Mouse (Mus musculus): ENCODE data around the gene Slc9a9. TPM values are rescaled to one million over a fixed set of nuclear protein-coding genes. Genes with fewer than 3 reads are reported as not detected.

The Slc9a9 gene
- polyA plus RNA-seq, 1 experiment from 2014 or later, result 6.6 TPM

DNA sequence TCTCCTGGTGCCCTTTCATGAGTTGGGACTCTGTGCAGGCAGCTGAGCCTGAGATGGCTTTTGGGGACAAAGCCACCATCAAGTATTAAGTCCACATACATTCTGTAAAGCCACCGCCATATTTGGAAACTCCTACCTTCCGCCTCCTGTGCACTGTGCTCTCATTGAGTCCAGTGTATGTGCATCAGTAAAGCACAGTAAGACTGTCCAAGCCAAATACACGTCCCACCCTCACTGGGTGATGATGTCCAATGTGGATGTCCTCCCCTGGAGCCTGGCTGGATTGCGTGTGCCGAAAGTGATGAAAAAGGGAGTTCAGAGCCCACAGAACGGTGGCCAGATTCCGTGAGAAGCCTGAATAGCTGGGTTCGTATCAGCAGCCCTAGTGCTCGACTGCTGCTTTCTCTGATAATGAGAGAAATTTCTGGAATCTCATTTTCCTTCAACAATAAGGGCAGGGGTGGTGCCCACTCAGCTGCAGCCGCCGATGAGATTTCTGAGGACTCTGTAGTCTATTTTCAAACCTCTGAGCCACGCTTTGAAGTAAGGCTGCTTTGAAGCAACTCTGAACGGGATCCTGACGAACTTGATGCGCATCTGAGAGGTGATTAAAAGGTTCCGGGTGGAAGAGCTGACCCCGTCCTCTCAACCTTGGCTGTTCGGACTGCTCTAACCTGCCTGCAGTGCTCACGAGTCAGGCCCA, 81.4 kb downstream of the Slc9a9 start:
- H3K9ac ChIP-seq (ENCODE audit: low read depth, low read length), result no peak overlapping the region
- H3K4me1 ChIP-seq (ENCODE audit: control insufficient read depth, insufficient read depth, low read length), result peaks cover 4% of the 10 kb centered on the region; the same call in 1 of the 2 replicates
- peak overlapping the region; percentile 15 for H3K27ac ChIP-seq (ENCODE audit: low read length)
- H3K4me2 ChIP-seq (ENCODE audit: low read length), result no peak overlapping the region
- no peaks in the 10 kb centered on the region for H3K36me3 ChIP-seq (ENCODE audit: control insufficient read depth, insufficient read depth, low read length)
- WGBS, result 44% methylated on average over 19 of the region's 19 CpGs
- ATAC-seq, result peak; percentile 66
- no peaks in the 10 kb centered on the region for H3K9me3 ChIP-seq (replicated peaks; ENCODE audit: control insufficient read depth, low read length, poor library complexity, severe bottlenecking)
- H3K27me3 ChIP-seq (ENCODE audit: control insufficient read depth, insufficient read depth, low read depth, low read length), result no peaks in the 10 kb centered on the region
- no peak overlapping the region for H3K4me3 ChIP-seq (ENCODE audit: low read depth, low read length)

DNA sequence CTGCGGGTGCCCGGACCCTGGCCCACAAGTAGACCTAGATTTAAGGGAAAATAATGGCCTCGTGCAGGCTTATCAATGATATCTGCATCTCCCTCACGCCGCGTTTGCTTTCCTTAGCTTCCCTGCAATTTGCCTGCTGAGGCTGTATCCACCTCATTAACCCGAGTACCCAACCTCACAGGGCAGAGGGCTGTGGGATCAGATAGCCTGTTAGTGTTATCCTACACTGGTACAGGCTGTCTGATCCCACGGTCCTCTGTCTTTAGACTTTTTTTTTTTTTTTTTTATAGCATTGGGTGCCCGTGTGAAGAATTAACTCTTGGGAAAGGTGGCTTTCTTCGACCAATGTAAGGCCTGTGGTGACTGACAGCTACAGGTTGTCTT, 81.9 kb downstream of the Slc9a9 start:
- H3K4me3 ChIP-seq (ENCODE audit: low read depth, low read length), result no peak overlapping the region
- H3K27me3 ChIP-seq (ENCODE audit: control insufficient read depth, insufficient read depth, low read depth, low read length), result no peaks in the 10 kb centered on the region
- peak; percentile 43; the same call in 1 of the 2 replicates for ATAC-seq
- no peaks in the 10 kb centered on the region for H3K9me3 ChIP-seq (replicated peaks; ENCODE audit: control insufficient read depth, low read length, poor library complexity, severe bottlenecking)
- peak overlapping the region; percentile 15; the same call in 1 of the 2 replicates for H3K27ac ChIP-seq (ENCODE audit: low read length)
- no peak overlapping the region for H3K4me2 ChIP-seq (ENCODE audit: low read length)
- WGBS, result 54% methylated on average over 10 of the region's 10 CpGs
- peaks cover 4% of the 10 kb centered on the region; the same call in 1 of the 2 replicates for H3K4me1 ChIP-seq (ENCODE audit: control insufficient read depth, insufficient read depth, low read length)
- no peaks in the 10 kb centered on the region for H3K36me3 ChIP-seq (ENCODE audit: control insufficient read depth, insufficient read depth, low read length)
- no peak overlapping the region for H3K9ac ChIP-seq (ENCODE audit: low read depth, low read length)

DNA sequence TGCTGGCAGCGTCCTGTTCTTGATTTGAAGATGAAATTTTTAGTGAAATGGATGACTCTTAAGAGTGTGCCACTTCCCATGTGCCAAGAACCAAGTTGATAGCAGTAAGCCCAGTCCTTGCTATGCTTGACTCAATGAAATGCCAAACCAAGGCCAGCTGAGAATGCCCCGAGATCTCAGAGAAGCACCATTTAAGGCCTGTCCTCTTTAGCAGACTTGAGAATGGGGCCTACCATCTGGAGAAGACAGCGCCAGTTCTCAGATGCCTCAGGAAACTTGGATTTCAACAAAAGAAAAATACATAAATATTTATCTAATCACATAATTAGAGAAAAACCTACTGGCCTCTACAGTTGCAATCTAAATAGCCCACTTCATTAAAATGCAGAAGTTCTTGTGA, 82.4 kb downstream of the Slc9a9 start:
- Histone ChIP-seq H3K9ac (ENCODE audit: low read depth, low read length) (no peak overlapping the region), H3K36me3 (ENCODE audit: control insufficient read depth, insufficient read depth, low read length) (no peaks in the 10 kb centered on the region), H3K27ac (ENCODE audit: low read length) (no peak overlapping the region), H3K27me3 (ENCODE audit: control insufficient read depth, insufficient read depth, low read depth, low read length) (no peaks in the 10 kb centered on the region), H3K9me3 (replicated peaks; ENCODE audit: control insufficient read depth, low read length, poor library complexity, severe bottlenecking) (no peaks in the 10 kb centered on the region), H3K4me2 (ENCODE audit: low read length) (no peak overlapping the region), H3K4me1 (ENCODE audit: control insufficient read depth, insufficient read depth, low read length) (peaks cover 4% of the 10 kb centered on the region; the same call in 1 of the 2 replicates), H3K4me3 (ENCODE audit: low read depth, low read length) (no peak overlapping the region)
- 93% methylated on average over 3 of the region's 3 CpGs for WGBS
- no peak for ATAC-seq

DNA sequence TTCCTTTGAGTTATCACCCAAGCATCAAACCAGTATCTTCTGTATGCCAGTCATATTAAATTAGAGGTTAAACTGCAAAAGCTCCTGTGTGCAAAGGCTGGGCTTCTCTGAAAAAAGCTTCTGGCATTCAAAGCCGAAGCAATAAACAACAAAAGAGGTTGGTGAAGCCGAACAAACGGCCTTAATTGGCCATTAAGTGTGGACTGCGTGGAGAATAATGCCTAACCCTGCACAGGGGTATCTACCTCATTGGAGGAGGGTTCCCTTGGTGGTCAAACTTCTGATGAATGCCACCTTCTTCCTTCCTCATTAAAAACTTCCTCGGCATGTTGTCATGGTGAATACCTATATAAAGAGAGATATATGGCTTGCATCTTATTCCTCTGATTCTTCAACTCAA, 90.2 kb downstream of the Slc9a9 start:
- no peaks in the 10 kb centered on the region for H3K27me3 ChIP-seq (ENCODE audit: control insufficient read depth, insufficient read depth, low read depth, low read length)
- H3K9ac ChIP-seq (ENCODE audit: low read depth, low read length), result no peak overlapping the region
- no peaks in the 10 kb centered on the region for H3K9me3 ChIP-seq (replicated peaks; ENCODE audit: control insufficient read depth, low read length, poor library complexity, severe bottlenecking)
- no peak overlapping the region for H3K27ac ChIP-seq (ENCODE audit: low read length)
- ATAC-seq, result no peak
- 8% methylated on average over 5 of the region's 5 CpGs for WGBS
- no peaks in the 10 kb centered on the region for H3K4me1 ChIP-seq (ENCODE audit: control insufficient read depth, insufficient read depth, low read length)
- no peak overlapping the region for H3K4me2 ChIP-seq (ENCODE audit: low read length)
- H3K4me3 ChIP-seq (ENCODE audit: low read depth, low read length), result no peak overlapping the region
- no peaks in the 10 kb centered on the region for H3K36me3 ChIP-seq (ENCODE audit: control insufficient read depth, insufficient read depth, low read length)

DNA sequence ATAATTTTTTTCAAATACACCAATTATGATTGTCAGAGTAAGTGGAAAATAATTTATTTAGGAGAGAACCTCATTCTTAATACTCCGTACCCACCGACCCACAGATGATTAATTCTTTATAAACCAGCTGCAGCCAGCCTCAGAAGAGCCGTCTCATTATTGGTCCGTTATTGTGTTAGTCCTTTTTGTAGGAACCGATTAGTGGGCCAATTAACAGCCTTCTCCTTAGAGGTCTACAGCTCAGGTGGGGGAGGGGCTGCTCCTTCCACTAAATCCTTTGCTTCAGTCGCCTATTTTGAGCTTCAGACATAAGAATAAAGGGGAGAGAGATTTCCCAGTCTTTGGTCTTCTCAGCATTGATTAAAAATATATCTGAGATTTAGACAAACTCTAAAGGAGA, 98.4 kb downstream of the Slc9a9 start:
- Histone ChIP-seq H3K9me3 (replicated peaks; ENCODE audit: control insufficient read depth, low read length, poor library complexity, severe bottlenecking) (no peaks in the 10 kb centered on the region), H3K4me1 (ENCODE audit: control insufficient read depth, insufficient read depth, low read length) (no peaks in the 10 kb centered on the region), H3K4me2 (ENCODE audit: low read length) (no peak overlapping the region), H3K27me3 (ENCODE audit: control insufficient read depth, insufficient read depth, low read depth, low read length) (no peaks in the 10 kb centered on the region), H3K36me3 (ENCODE audit: control insufficient read depth, insufficient read depth, low read length) (no peaks in the 10 kb centered on the region), H3K4me3 (ENCODE audit: low read depth, low read length) (no peak overlapping the region), H3K27ac (ENCODE audit: low read length) (no peak overlapping the region), H3K9ac (ENCODE audit: low read depth, low read length) (no peak overlapping the region)
- ATAC-seq, result 0 out of 2 replicates have a peak, but pooled peaks have one; percentile 48
- 24% methylated on average over 6 of the region's 6 CpGs for WGBS

DNA sequence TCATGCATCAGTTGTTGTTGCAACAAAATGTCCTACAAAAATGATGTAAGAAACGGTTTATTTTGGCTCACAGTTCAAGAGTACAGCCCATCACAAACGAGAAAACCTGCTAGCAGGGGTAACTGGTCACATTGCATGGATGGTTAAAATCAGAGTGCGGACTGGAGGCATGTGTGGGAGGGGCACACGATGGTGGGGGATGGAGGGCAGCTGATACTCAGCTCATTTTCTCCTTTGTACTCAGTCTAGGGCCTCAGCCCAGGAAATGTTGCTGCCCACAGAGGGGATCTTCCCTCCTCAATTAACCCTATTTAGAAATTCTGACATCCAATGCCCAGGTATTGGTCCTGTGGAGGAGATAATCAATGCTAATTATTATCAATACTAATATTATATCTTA, 98.8 kb downstream of the Slc9a9 start:
- no peak for ATAC-seq
- H3K9ac ChIP-seq (ENCODE audit: low read depth, low read length), result no peak overlapping the region
- H3K4me2 ChIP-seq (ENCODE audit: low read length), result no peak overlapping the region
- no peak overlapping the region for H3K27ac ChIP-seq (ENCODE audit: low read length)
- H3K9me3 ChIP-seq (replicated peaks; ENCODE audit: control insufficient read depth, low read length, poor library complexity, severe bottlenecking), result no peaks in the 10 kb centered on the region
- no peaks in the 10 kb centered on the region for H3K27me3 ChIP-seq (ENCODE audit: control insufficient read depth, insufficient read depth, low read depth, low read length)
- H3K4me1 ChIP-seq (ENCODE audit: control insufficient read depth, insufficient read depth, low read length), result no peaks in the 10 kb centered on the region
- no peaks in the 10 kb centered on the region for H3K36me3 ChIP-seq (ENCODE audit: control insufficient read depth, insufficient read depth, low read length)
- no peak overlapping the region for H3K4me3 ChIP-seq (ENCODE audit: low read depth, low read length)
- WGBS, result 66% methylated on average over 4 of the region's 4 CpGs

DNA sequence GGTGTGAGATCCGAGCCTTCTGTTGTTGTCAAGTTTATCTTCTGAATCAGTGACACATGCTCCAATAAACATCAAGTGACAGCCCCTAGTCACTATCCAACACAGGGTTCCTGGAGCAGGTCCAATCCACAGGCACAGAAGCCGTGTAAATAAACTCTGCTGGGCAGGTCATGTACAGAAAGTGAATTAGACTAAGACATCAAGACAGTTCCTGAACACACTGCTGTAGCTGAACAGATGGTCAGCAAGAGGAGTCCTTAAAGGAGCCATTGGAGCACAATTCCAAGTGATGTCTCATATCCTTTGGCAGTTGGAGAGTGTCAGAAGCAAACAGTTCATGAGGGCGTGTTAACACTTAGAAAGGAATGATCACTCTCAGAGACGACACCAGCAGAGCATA, 103.6 kb downstream of the Slc9a9 start:
- ATAC-seq, result no peak
- WGBS, result 67% methylated on average over 4 of the region's 4 CpGs
- no peak overlapping the region for H3K4me3 ChIP-seq (ENCODE audit: low read depth, low read length)

DNA sequence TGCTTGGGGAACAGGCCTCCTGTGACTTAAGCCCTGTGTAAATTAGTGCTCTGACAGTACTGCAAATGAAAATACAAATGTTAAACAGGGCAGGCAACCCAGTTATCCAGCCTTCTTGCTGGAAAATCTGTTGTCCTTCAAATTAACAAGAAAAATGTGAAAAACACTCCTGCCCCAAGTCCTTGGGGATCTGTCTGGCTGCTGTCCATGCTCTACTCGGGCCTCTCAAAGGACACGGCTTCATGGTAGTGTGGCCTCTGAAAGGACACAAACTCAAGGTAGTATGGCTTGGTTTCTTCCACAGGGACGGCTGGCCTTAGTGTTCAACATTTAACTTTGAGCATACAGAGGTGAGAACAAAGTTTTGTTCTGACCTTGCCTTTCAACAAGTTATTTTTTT, 118.6 kb downstream of the Slc9a9 start:
- Histone ChIP-seq H3K4me3 (ENCODE audit: low read depth, low read length) (no peak overlapping the region), H3K27me3 (ENCODE audit: control insufficient read depth, insufficient read depth, low read depth, low read length) (no peaks in the 10 kb centered on the region), H3K36me3 (ENCODE audit: control insufficient read depth, insufficient read depth, low read length) (no peaks in the 10 kb centered on the region), H3K4me2 (ENCODE audit: low read length) (no peak overlapping the region), H3K4me1 (ENCODE audit: control insufficient read depth, insufficient read depth, low read length) (no peaks in the 10 kb centered on the region), H3K9me3 (replicated peaks; ENCODE audit: control insufficient read depth, low read length, poor library complexity, severe bottlenecking) (no peaks in the 10 kb centered on the region), H3K9ac (ENCODE audit: low read depth, low read length) (no peak overlapping the region), H3K27ac (ENCODE audit: low read length) (no peak overlapping the region)
- 88% methylated on average over 3 of the region's 3 CpGs for WGBS
- no peak for ATAC-seq

More for the DNA sequence above, 103.6 kb downstream of the Slc9a9 start:
- Histone ChIP-seq H3K9ac (ENCODE audit: low read depth, low read length) (no peak overlapping the region), H3K36me3 (ENCODE audit: control insufficient read depth, insufficient read depth, low read length) (no peaks in the 10 kb centered on the region), H3K27ac (ENCODE audit: low read length) (no peak overlapping the region), H3K4me1 (ENCODE audit: control insufficient read depth, insufficient read depth, low read length) (no peaks in the 10 kb centered on the region), H3K27me3 (ENCODE audit: control insufficient read depth, insufficient read depth, low read depth, low read length) (no peaks in the 10 kb centered on the region), H3K9me3 (replicated peaks; ENCODE audit: control insufficient read depth, low read length, poor library complexity, severe bottlenecking) (no peaks in the 10 kb centered on the region), H3K4me2 (ENCODE audit: low read length) (no peak overlapping the region)

DNA sequence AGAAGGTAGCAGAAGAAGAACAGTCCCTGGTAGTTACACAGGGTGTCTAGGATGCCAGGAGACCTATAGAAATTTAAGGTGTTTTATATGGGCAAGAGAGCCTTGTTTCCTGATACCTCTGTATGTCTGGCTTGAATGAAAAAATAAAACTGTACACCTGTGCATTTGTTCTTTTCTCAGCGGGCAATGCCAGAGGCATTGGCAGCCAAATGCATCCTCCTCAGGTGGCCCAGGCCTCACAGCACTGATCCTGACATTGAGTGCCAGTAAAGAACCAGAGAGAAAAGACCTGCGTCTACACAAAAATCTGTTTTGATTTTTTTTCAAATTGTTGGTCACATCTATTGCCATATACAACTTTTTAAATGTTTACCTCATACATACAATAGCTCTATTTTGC, 121.3 kb downstream of the Slc9a9 start:
- H3K4me3 ChIP-seq (ENCODE audit: low read depth, low read length), result no peak overlapping the region
- whole genome bisulfite sequencing, result 87% methylated on average over 2 of the region's 2 CpGs
- no peak for ATAC-seq
- H3K9ac ChIP-seq (ENCODE audit: low read depth, low read length), result no peak overlapping the region
- no peak overlapping the region for H3K4me2 ChIP-seq (ENCODE audit: low read length)
- no peaks in the 10 kb centered on the region for H3K9me3 ChIP-seq (replicated peaks; ENCODE audit: control insufficient read depth, low read length, poor library complexity, severe bottlenecking)
- H3K27ac ChIP-seq (ENCODE audit: low read length), result no peak overlapping the region
- no peaks in the 10 kb centered on the region for H3K4me1 ChIP-seq (ENCODE audit: control insufficient read depth, insufficient read depth, low read length)
- H3K36me3 ChIP-seq (ENCODE audit: control insufficient read depth, insufficient read depth, low read length), result no peaks in the 10 kb centered on the region
- no peaks in the 10 kb centered on the region for H3K27me3 ChIP-seq (ENCODE audit: control insufficient read depth, insufficient read depth, low read depth, low read length)

Measured in midbrain, embryonic 16.5 days (tissue).